10 mouse cellular contexts compared by ENCODE assay signal in the genomic region with DNA sequence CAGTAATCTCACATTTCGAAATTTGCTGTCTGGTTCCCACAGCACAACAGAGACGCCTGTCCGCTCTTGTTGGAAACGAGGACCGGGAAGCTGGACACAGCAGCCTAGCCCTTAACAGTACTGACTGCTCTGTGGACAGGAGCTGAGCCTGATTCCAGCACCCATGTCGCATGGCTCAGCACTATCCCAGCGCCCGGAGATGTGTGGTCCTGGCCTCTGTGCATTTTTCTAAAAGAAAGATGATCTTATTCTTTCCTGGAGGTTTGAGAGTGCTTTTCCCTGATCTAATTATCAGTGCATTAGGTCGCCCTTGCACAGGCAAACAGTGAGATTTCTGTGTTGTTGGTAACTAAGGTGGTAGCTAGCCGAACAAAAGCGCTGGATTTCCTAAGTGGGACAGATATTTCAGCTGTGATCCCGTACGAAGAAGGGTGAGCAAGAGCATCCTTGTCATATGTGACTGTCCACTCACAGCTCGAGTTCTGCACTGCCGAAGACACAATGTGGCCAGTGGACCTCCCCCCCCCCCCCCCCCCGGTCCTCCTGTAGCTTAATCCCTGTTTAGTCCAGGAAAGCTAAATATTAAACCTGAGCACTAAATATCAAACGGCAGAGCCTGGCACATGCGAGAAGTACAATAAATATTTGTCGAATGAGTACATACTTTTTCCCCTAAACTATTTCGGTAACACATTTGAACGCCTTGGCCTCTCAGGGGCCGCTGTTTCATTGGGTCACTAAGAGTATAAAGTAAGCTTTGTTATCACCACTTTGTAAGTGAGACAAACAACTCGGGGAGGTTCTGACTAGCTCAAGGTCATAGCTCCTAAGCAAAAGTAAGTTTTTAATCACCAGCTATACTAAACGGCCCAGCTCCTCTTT.
DNase-seq lines count a peak whose midpoint lies in the region; ATAC-seq and TF ChIP-seq lines count a peak whose summit lies in the region.
"Had no signal": no experiment of that assay in that cellular context is flagged by ENCODE, and none has a peak within 500 bp of the region (broad histone marks: within the 10 kb centered on the region; RNA-seq: fewer than 3 reads in every experiment).

No protein-coding gene starts in this region.

- ATAC-seq in forebrain, embryonic 12.5 days (ENCODE audit: low FRiP score), result no peak
- ATAC-seq in forebrain, embryonic 16.5 days, result no peak
- ATAC-seq in hindbrain, postnatal 0 days, result 0 out of 2 replicates have a peak, but pooled peaks have one; percentile 34
- no peak for ATAC-seq in lung, embryonic 16.5 days (ENCODE audit: low read depth)
- peak; percentile 43; the same call in 1 of the 2 replicates for ATAC-seq in limb, embryonic 15.5 days (ENCODE audit: insufficient number of reproducible peaks, low FRiP score, low TSS enrichment, low read depth)

- 0 out of 2 replicates have a peak overlapping the region, but pooled peaks have one; percentile 20 for H3K27ac ChIP-seq in forebrain, embryonic 12.5 days
- H3K27ac ChIP-seq in forebrain, embryonic 16.5 days (ENCODE audit: low read length), result no peak overlapping the region
- peak overlapping the region; percentile 20; the same call in 1 of the 2 replicates for H3K27ac ChIP-seq in hindbrain, postnatal 0 days
- no peak overlapping the region for H3K27ac ChIP-seq in hindbrain, embryonic 10.5 days
- peak overlapping the region; percentile 5 for H3K27ac ChIP-seq in lung, embryonic 16.5 days (ENCODE audit: low read length)
- peak overlapping the region; percentile 43 for H3K27ac ChIP-seq in limb, embryonic 15.5 days
- H3K27ac ChIP-seq: midbrain, embryonic 12.5 days had no signal

- TF ChIP-seq CTCF in hindbrain, postnatal 0 days (IDR thresholded peaks at IDR 0.05; ENCODE audit: low read depth), result no peak

- WGBS in forebrain, embryonic 12.5 days, result 70% methylated on average over 24 of the region's 24 CpGs
- 59% methylated on average over 24 of the region's 24 CpGs for WGBS in forebrain, embryonic 16.5 days
- 69% methylated on average over 24 of the region's 24 CpGs for WGBS in hindbrain, postnatal 0 days
- WGBS in hindbrain, embryonic 10.5 days, result 86% methylated on average over 24 of the region's 24 CpGs
- WGBS in lung, embryonic 16.5 days, result 53% methylated on average over 24 of the region's 24 CpGs
- whole genome bisulfite sequencing in limb, embryonic 15.5 days, result 59% methylated on average over 24 of the region's 24 CpGs

- H3K36me3 ChIP-seq in forebrain, embryonic 12.5 days (replicated peaks), result 0 out of 2 replicates have a peak, but pooled peaks cover 6% of the 10 kb centered on the region
- no peaks in the 10 kb centered on the region for H3K36me3 ChIP-seq in forebrain, embryonic 16.5 days (ENCODE audit: control insufficient read depth, insufficient read depth)
- 0 out of 2 replicates have a peak, but pooled peaks cover 2% of the 10 kb centered on the region for H3K36me3 ChIP-seq in hindbrain, postnatal 0 days (ENCODE audit: insufficient read depth, low read length)
- peaks cover 47% of the 10 kb centered on the region for H3K36me3 ChIP-seq in hindbrain, embryonic 10.5 days
- peaks cover 21% of the 10 kb centered on the region for H3K36me3 ChIP-seq in lung, embryonic 16.5 days (ENCODE audit: control insufficient read depth, insufficient read depth, low read length)
- peaks cover 36% of the 10 kb centered on the region; the same call in 1 of the 2 replicates for H3K36me3 ChIP-seq in limb, embryonic 15.5 days

- H3K4me3 ChIP-seq in forebrain, embryonic 12.5 days (replicated peaks), result no peak overlapping the region
- H3K4me3 ChIP-seq in forebrain, embryonic 16.5 days (replicated peaks; ENCODE audit: low read length), result no peak overlapping the region
- no peak overlapping the region for H3K4me3 ChIP-seq in hindbrain, postnatal 0 days (ENCODE audit: low read length)
- no peak overlapping the region for H3K4me3 ChIP-seq in hindbrain, embryonic 10.5 days
- H3K4me3 ChIP-seq in lung, embryonic 16.5 days (ENCODE audit: low read length), result no peak overlapping the region
- no peak overlapping the region for H3K4me3 ChIP-seq in limb, embryonic 15.5 days
- H3K4me3 ChIP-seq: midbrain, embryonic 12.5 days had no signal

- no peaks in the 10 kb centered on the region for H3K9me3 ChIP-seq in forebrain, embryonic 12.5 days
- H3K9me3 ChIP-seq in forebrain, embryonic 16.5 days (ENCODE audit: control insufficient read depth, low read length), result no peaks in the 10 kb centered on the region
- no peaks in the 10 kb centered on the region for H3K9me3 ChIP-seq in hindbrain, postnatal 0 days (ENCODE audit: low read length)
- no peaks in the 10 kb centered on the region for H3K9me3 ChIP-seq in hindbrain, embryonic 10.5 days
- no peaks in the 10 kb centered on the region for H3K9me3 ChIP-seq in lung, embryonic 16.5 days (ENCODE audit: control insufficient read depth, low read length)
- no peaks in the 10 kb centered on the region for H3K9me3 ChIP-seq in limb, embryonic 15.5 days
- H3K9me3 ChIP-seq: midbrain, embryonic 12.5 days had no signal

- no peak for DNase-seq in hindbrain, postnatal 0 days (ENCODE audit: low spot score)
- DNase-seq in hindbrain, embryonic 10.5 days (ENCODE audit: low spot score), result no peak
- DNase-seq in lung, postnatal 4 days, result no peak
- DNase-seq in retina, postnatal 1 day, result no peak
- DNase-seq: gastrocnemius, postnatal 36 days had no signal

- H3K9ac ChIP-seq in forebrain, embryonic 12.5 days, result no peak overlapping the region
- H3K9ac ChIP-seq in forebrain, embryonic 16.5 days (replicated peaks; ENCODE audit: low read depth, low read length), result no peak overlapping the region
- no peak overlapping the region for H3K9ac ChIP-seq in hindbrain, postnatal 0 days (replicated peaks; ENCODE audit: low read length)
- H3K9ac ChIP-seq in lung, embryonic 16.5 days (ENCODE audit: low read length), result no peak overlapping the region
- H3K9ac ChIP-seq in limb, embryonic 15.5 days, result no peak overlapping the region; the same call in 1 of the 2 replicates
- H3K9ac ChIP-seq: midbrain, embryonic 12.5 days had no signal

- H3K4me1 ChIP-seq in forebrain, embryonic 12.5 days, result peaks cover 37% of the 10 kb centered on the region
- peaks cover 29% of the 10 kb centered on the region for H3K4me1 ChIP-seq in forebrain, embryonic 16.5 days (replicated peaks; ENCODE audit: control insufficient read depth, insufficient read depth, low read length)
- peaks cover 8% of the 10 kb centered on the region; the same call in 1 of the 2 replicates for H3K4me1 ChIP-seq in hindbrain, postnatal 0 days (ENCODE audit: insufficient read depth, low read length)
- peaks cover 27% of the 10 kb centered on the region for H3K4me1 ChIP-seq in hindbrain, embryonic 10.5 days (replicated peaks)
- H3K4me1 ChIP-seq in lung, embryonic 16.5 days (replicated peaks; ENCODE audit: control insufficient read depth, insufficient read depth, low read length), result peaks cover 20% of the 10 kb centered on the region
- peaks cover 58% of the 10 kb centered on the region for H3K4me1 ChIP-seq in limb, embryonic 15.5 days

- no peak overlapping the region for H3K4me2 ChIP-seq in forebrain, embryonic 12.5 days
- no peak overlapping the region for H3K4me2 ChIP-seq in forebrain, embryonic 16.5 days (ENCODE audit: low read length)
- H3K4me2 ChIP-seq in hindbrain, postnatal 0 days (ENCODE audit: low read depth, low read length), result no peak overlapping the region
- no peak overlapping the region for H3K4me2 ChIP-seq in lung, embryonic 16.5 days (ENCODE audit: low read depth, low read length)
- H3K4me2 ChIP-seq in limb, embryonic 15.5 days, result no peak overlapping the region
- H3K4me2 ChIP-seq: midbrain, embryonic 12.5 days had no signal

- H3K27me3 ChIP-seq in forebrain, embryonic 12.5 days, result no peaks in the 10 kb centered on the region
- no peaks in the 10 kb centered on the region for H3K27me3 ChIP-seq in forebrain, embryonic 16.5 days (replicated peaks; ENCODE audit: control insufficient read depth, insufficient read depth, low read length)
- H3K27me3 ChIP-seq in hindbrain, postnatal 0 days (ENCODE audit: insufficient read depth, low read length), result no peaks in the 10 kb centered on the region
- no peaks in the 10 kb centered on the region for H3K27me3 ChIP-seq in hindbrain, embryonic 10.5 days (ENCODE audit: insufficient read depth, poor library complexity, severe bottlenecking)
- H3K27me3 ChIP-seq in lung, embryonic 16.5 days (ENCODE audit: control insufficient read depth, insufficient read depth, low read depth, low read length), result no peaks in the 10 kb centered on the region
- no peaks in the 10 kb centered on the region for H3K27me3 ChIP-seq in limb, embryonic 15.5 days
- H3K27me3 ChIP-seq: midbrain, embryonic 12.5 days had no signal

Comparison
In these comparisons a context has a peak if more than half of its experiments do, and no peak if none do; other contexts are left out.
1. H3K27ac ChIP-seq: peak in forebrain, embryonic 12.5 days (single experiment), hindbrain, postnatal 0 days (single experiment), lung, embryonic 16.5 days (single experiment) and limb, embryonic 15.5 days (single experiment); none in forebrain, embryonic 16.5 days (single experiment) and hindbrain, embryonic 10.5 days (single experiment).
2. ATAC-seq: peak in hindbrain, postnatal 0 days (single experiment) and limb, embryonic 15.5 days (single experiment); none in forebrain, embryonic 12.5 days (single experiment), forebrain, embryonic 16.5 days (single experiment) and lung, embryonic 16.5 days (single experiment).